Mouse (Mus musculus): ENCODE results near the gene Tagln2. TPM values are rescaled to one million over a fixed set of nuclear protein-coding genes. Genes with fewer than 3 reads are reported as not detected.
A peak's percentile ranks its signal among the peaks of the same experiment; 100 is the strongest.

Gene Tagln2
- polyA plus RNA-seq, 1 experiment = 771 TPM

DNA sequence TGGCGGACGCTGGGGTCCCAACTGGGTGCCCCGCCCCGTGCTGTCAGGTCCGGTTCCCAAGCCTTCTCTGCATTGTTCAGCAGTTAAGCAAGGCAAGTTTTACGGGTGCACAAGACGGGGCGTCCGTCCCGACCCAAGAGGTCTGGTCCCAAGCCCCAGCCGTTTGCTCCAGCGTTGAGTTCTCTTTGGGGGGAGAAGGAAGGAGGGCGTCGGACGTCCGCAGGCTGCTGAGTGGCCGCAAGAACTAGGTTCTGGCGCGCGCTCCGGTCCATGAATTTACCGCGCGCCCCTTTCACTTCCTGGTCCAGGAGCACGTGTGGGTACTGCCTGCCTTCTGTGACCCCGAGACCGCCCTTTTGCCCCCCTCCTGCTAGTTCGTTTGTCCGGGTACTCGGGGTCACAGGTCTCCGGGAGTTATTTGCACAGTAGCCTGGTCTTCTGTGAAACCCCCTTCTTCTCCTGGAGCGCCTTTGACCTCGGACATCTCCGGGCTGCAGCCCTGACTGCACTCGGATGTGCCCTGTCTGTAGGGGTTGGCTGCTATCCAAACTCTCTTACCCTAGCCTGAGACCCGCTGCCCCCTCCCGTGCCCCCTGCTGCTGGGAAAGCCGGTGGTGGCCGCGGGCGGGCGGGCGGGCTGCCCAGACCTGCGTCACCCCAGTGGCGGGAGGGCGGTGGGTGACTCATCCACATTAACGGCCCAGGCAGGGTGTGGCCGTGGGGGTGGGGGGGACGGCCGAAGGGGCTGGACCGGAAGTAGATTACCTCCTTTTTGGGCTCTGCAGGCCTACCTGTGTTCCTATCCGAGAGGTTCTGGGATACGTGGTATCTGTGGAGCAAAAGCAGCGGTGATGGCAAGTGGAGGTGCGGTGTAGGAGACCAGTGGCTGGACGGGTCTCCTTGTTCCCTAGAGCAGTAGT is 864 bp downstream of the Tagln2 start:
- H3K79me2 ChIP-seq (ENCODE audit: control insufficient read depth, insufficient read depth) = peaks cover 58% of the 10 kb centered on the region
- H3K4me3 ChIP-seq (ENCODE audit: insufficient read depth, poor library complexity, severe bottlenecking) = peak overlapping the region; percentile 94
- no peak for TF ChIP-seq MYOD1 (IDR thresholded peaks at IDR 0.05; ENCODE audit: control insufficient read depth, insufficient read length, low read depth)
- H3K36me3 ChIP-seq (ENCODE audit: control insufficient read depth, insufficient read depth) = peaks cover 17% of the 10 kb centered on the region
- peak overlapping the region; percentile 77 for H3ac ChIP-seq (ENCODE audit: control insufficient read depth, insufficient read length, low read depth)
- no peaks in the 10 kb centered on the region for H3K27me3 ChIP-seq (ENCODE audit: control insufficient read depth, insufficient read depth, insufficient read length)
- peaks cover 48% of the 10 kb centered on the region for H3K79me3 ChIP-seq (ENCODE audit: low read depth)

DNA sequence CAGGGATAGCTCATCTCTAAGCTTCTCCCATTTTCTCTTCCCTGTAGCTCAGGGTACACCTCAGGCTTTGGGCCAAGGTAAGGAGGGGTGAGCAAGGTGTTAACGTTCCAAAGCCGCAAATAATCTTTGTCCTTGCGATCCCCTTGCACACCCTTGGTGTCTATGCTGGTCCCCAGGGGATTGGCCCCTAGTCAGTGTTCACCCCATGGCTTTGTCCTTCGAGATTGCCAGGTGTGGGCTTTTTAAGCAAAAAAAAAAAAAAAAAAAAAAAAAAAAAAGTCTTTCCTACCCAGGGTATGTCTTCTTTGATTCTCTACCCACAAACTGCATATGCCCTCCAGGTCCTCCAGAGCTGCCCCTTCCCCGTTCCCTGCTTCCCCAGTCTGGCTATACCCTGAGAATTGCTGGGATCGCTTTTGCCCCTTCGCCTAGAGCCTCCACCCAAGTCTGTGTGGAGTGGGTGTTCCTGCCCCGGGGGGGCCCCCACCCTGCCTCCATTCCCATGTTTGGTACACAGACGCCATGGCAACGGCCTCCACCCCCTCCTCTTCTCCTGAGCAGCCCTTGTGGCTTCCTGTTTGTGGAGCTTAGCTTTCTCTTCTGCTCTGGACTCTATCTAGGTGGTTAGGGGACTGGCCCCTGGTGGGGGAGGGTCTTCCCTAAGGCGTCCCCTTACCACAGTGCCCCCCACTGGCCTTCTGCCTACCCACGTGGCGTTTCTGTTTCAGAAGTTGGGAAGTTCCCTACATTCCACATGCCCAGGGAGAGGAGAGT is 1.7 kb downstream of the Tagln2 start:
- Histone ChIP-seq H3K79me2 (ENCODE audit: control insufficient read depth, insufficient read depth) (peaks cover 66% of the 10 kb centered on the region), H3K27me3 (ENCODE audit: control insufficient read depth, insufficient read depth, insufficient read length) (no peaks in the 10 kb centered on the region), H3K4me3 (ENCODE audit: insufficient read depth, poor library complexity, severe bottlenecking) (peak overlapping the region; percentile 94), H3K36me3 (ENCODE audit: control insufficient read depth, insufficient read depth) (peaks cover 26% of the 10 kb centered on the region), H3K79me3 (ENCODE audit: low read depth) (peaks cover 49% of the 10 kb centered on the region), H3ac (ENCODE audit: control insufficient read depth, insufficient read length, low read depth) (peak overlapping the region; percentile 60)
- TF ChIP-seq USF1 (IDR thresholded peaks at IDR 0.05; ENCODE audit: low read depth) = peak; percentile 18
- no peak for TF ChIP-seq CTCF (IDR thresholded peaks at IDR 0.05; ENCODE audit: control insufficient read depth, insufficient read depth, insufficient read length)
- no peak for TF ChIP-seq MYOD1 (IDR thresholded peaks at IDR 0.05; ENCODE audit: control insufficient read depth, insufficient read length, low read depth)
- TF ChIP-seq FOSL1 (IDR thresholded peaks at IDR 0.05; ENCODE audit: insufficient read depth, low read length, poor library complexity, severe bottlenecking) = no peak
- TF ChIP-seq MAX (IDR thresholded peaks at IDR 0.05) = peak; percentile 41
- TF ChIP-seq MYOG (IDR thresholded peaks at IDR 0.05; ENCODE audit: control insufficient read depth, extremely low read depth, insufficient read length) = no peak
- no peak for TF ChIP-seq CEBPB (IDR thresholded peaks at IDR 0.05; ENCODE audit: low read depth)

DNA sequence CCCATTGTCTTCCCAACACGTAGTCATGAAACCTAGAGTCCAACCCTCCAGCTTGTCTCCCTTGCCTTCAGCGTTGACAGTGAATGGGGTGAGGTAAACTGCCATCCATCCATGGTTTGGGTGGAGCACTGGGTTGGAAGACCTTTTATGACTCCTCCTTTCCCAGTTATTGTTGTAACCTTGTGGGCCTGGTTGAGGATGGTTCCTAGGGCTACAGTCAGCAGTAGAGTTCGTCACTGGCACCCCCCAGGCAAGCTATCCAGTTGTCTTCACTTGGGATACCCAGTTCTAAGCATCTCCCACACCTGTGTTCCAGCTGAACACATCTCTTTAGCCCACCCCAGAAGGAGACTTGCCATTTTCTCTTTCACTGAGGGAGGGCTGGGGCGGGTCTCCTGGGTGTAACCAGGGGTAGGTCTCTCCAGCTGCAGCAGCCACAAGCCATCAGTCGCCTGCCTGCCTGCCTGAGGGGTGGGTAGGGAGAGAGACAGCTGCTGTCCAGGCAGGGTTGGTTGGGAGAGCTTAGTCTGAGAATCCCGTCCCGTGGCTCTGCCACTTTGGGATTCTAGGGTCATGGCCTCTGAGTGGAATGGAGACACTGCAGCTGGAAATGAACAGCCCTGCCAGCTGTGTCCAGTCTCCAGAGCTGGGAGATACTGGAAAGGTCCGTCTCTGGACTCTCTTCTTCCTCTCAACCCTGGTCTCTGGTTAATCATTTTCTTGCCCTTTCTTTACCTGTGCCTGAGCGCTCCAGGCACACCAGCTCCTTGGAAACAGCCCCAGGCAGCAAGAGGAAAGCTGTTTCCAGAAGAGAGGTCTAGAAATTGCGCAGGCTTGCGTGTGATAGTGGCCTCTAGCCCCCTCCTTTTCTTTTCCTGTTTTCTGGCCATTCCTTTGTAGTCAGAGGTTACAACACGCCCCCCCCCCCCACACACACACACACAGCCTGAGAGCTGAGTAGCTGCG is 2.6 kb downstream of the Tagln2 start:
- H3K27me3 ChIP-seq (ENCODE audit: control insufficient read depth, insufficient read depth, insufficient read length) = no peaks in the 10 kb centered on the region
- H3K79me2 ChIP-seq (ENCODE audit: control insufficient read depth, insufficient read depth) = peaks cover 68% of the 10 kb centered on the region
- peaks cover 34% of the 10 kb centered on the region for H3K36me3 ChIP-seq (ENCODE audit: control insufficient read depth, insufficient read depth)
- TF ChIP-seq MYOD1 (IDR thresholded peaks at IDR 0.05; ENCODE audit: control insufficient read depth, insufficient read length, low read depth) (peak; percentile 5), USF1 (IDR thresholded peaks at IDR 0.05; ENCODE audit: low read depth) (no peak)
- peak overlapping the region; percentile 60 for H3ac ChIP-seq (ENCODE audit: control insufficient read depth, insufficient read length, low read depth)
- peak overlapping the region; percentile 94 for H3K4me3 ChIP-seq (ENCODE audit: insufficient read depth, poor library complexity, severe bottlenecking)
- H3K79me3 ChIP-seq (ENCODE audit: low read depth) = peaks cover 49% of the 10 kb centered on the region

DNA sequence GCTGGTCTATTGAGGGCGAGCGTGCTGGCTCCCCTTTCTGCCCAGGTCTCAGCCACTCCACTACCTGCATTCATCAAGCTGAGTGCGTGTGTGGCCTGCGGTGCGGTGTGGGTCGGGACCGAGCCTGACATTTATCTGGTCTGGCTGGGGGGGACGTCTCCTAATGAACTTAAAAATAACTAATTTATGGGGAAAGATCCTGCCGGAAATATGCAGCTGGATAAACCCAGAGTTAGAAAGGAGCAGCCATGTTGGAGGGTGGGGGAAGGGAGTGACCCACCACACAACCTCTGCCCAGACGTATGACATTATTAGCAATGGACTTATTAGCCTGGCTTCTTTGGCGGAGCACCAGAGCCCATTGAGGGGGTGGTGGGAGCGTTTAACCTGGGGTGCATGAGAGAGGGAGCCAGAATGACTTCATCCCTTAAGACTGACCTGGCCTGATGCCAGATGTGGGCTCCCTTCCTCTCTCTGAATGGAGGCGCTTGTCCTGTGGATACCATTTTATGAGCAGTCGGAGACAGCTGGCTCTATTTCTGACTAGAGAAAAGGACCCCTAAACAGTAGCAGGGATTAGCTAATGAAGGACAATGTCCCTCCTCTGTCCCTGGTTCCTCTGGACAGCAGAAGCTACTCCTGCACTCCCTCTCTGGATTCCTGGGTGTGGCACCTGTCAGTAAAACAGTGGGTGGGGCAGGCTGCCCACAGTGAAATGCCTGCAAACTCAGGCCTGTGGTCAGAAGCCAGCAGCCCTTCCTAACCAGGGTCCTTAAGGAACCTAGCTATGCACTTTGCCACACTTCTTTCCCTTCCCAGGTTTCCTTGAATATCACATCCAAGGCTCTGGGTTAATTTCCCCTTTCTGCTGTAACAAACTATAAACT is 3.5 kb downstream of the Tagln2 start:
- TF ChIP-seq MYOD1 (IDR thresholded peaks at IDR 0.05; ENCODE audit: control insufficient read depth, insufficient read length, low read depth) (peak; percentile 32), CEBPB (IDR thresholded peaks at IDR 0.05; ENCODE audit: low read depth) (no peak), CTCF (IDR thresholded peaks at IDR 0.05; ENCODE audit: control insufficient read depth, insufficient read depth, insufficient read length) (no peak), USF1 (IDR thresholded peaks at IDR 0.05; ENCODE audit: low read depth) (no peak), MYOG (IDR thresholded peaks at IDR 0.05; ENCODE audit: control insufficient read depth, extremely low read depth, insufficient read length) (no peak), MAX (IDR thresholded peaks at IDR 0.05) (no peak)
- peaks cover 43% of the 10 kb centered on the region for H3K36me3 ChIP-seq (ENCODE audit: control insufficient read depth, insufficient read depth)
- H3K27me3 ChIP-seq (ENCODE audit: control insufficient read depth, insufficient read depth, insufficient read length) = no peaks in the 10 kb centered on the region
- H3K4me3 ChIP-seq (ENCODE audit: insufficient read depth, poor library complexity, severe bottlenecking) = peak overlapping the region; percentile 94
- peaks cover 49% of the 10 kb centered on the region for H3K79me3 ChIP-seq (ENCODE audit: low read depth)
- peak overlapping the region; percentile 26 for H3ac ChIP-seq (ENCODE audit: control insufficient read depth, insufficient read length, low read depth)
- peaks cover 68% of the 10 kb centered on the region for H3K79me2 ChIP-seq (ENCODE audit: control insufficient read depth, insufficient read depth)

DNA sequence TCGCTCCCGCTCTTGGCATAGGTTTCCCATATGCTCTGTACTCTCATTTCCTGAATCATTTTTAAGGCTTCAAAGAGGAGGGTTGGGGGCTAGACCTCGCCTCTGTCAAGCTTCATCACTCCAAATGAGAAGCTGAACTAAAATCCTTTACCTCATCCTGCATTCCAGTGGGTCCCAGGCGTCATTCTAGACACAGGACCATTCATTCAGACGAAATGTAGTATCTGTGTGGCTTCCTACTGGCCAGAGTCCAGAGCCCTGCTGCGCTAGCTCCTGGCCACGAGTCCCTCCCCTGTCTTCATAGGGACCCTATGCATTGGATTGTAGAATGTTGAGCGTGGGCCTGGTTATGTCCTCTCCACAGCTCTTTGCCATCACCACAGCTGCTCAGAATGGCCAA is 4.9 kb downstream of the Tagln2 start:
- Histone ChIP-seq H3K79me2 (ENCODE audit: control insufficient read depth, insufficient read depth) (peaks cover 68% of the 10 kb centered on the region), H3K36me3 (ENCODE audit: control insufficient read depth, insufficient read depth) (peaks cover 53% of the 10 kb centered on the region), H3K79me3 (ENCODE audit: low read depth) (peaks cover 49% of the 10 kb centered on the region), H3K27me3 (ENCODE audit: control insufficient read depth, insufficient read depth, insufficient read length) (no peaks in the 10 kb centered on the region), H3ac (ENCODE audit: control insufficient read depth, insufficient read length, low read depth) (no peak overlapping the region), H3K4me3 (ENCODE audit: insufficient read depth, poor library complexity, severe bottlenecking) (no peak overlapping the region)
- TF ChIP-seq MYOG (IDR thresholded peaks at IDR 0.05; ENCODE audit: control insufficient read depth, extremely low read depth, insufficient read length) (no peak), USF1 (IDR thresholded peaks at IDR 0.05; ENCODE audit: low read depth) (no peak), FOSL1 (IDR thresholded peaks at IDR 0.05; ENCODE audit: insufficient read depth, low read length, poor library complexity, severe bottlenecking) (no peak), CEBPB (IDR thresholded peaks at IDR 0.05; ENCODE audit: low read depth) (no peak), MYOD1 (IDR thresholded peaks at IDR 0.05; ENCODE audit: control insufficient read depth, insufficient read length, low read depth) (no peak), MAX (IDR thresholded peaks at IDR 0.05) (no peak), CTCF (IDR thresholded peaks at IDR 0.05; ENCODE audit: control insufficient read depth, insufficient read depth, insufficient read length) (no peak)
